Mouse (Mus musculus) kidney, adult 11 months (tissue): Measurements from ENCODE around the gene C87977.
"Not testable (repeated sequence)": the region's sequence is repeated elsewhere in the genome, so short reads cannot be mapped to it uniquely, and the experiment has no call there.

Experiments
- DNase-seq: peaks from one replicate; pipeline ENCODE4 v3.0.0; 2022

Gene C87977

GRCm38 (mm10) chr4:144213218-144213617 lies at the start of gene C87977:
Gene C87977, minus strand, starts transcription at chr4:144213318.
- DNase-seq, result not testable (repeated sequence)

- DNase-seq, result not testable (repeated sequence)
Measured at GRCm38 (mm10) chr4:144254768-144255167, 41.6 kb upstream of the C87977 start.

GRCm38 (mm10) chr4:144190419-144190818 lies 22.7 kb downstream of the C87977 start, which contains the start of gene Oog2:
Gene Oog2, plus strand, starts transcription at chr4:144190719.
- no peak for DNase-seq

- DNase-seq, result no peak
Measured at GRCm38 (mm10) chr4:144162563-144162962, 50.6 kb downstream of the C87977 start, which contains the start of gene Oog3. Gene Oog3, minus strand, starts transcription at chr4:144162663.
